Mouse (Mus musculus): ENCODE results near the gene Capn7. TPM values are rescaled to one million over a fixed set of nuclear protein-coding genes. Genes with fewer than 3 reads are reported as not detected.

The Capn7 gene
- polyA plus RNA-seq (2021), result 50.4 TPM

- H3K27me3 ChIP-seq, result peaks cover 9% of the 10 kb centered on the region
- in situ Hi-C loops (cut with MboI; ENCODE audit: low pct_unique_long_range_greater_than_20kb), result no loop called here
- CTCF ChIA-PET, result no interaction called here
- no peak for TF ChIP-seq CTCF (IDR thresholded peaks at IDR 0.05)
- ATAC-seq (peak; percentile 97), DNase-seq (ENCODE audit: low read depth, low spot score) (peak; percentile 83)
- POLR2A ChIA-PET, result interaction anchor here (0.5 kb wide), 1 partner anchor 205 kb away, joined by 3 read pairs; no protein-coding TSS in a partner anchor
These were observed at the start of gene Capn7 for GRCm38 (mm10) chr14:31336369-31337155. Gene Capn7, plus strand, starts transcription at chr14:31336638.

GRCm38 (mm10) chr14:31313192-31313591 is 23.2 kb upstream of the Capn7 start:
- no peak for TF ChIP-seq CTCF (IDR thresholded peaks at IDR 0.05)
- POLR2A ChIA-PET, result no interaction called here
- DNase-seq (ENCODE audit: low read depth, low spot score), result no peak
- H3K27me3 ChIP-seq, result peaks cover 14% of the 10 kb centered on the region
- in situ Hi-C loops (cut with MboI; ENCODE audit: low pct_unique_long_range_greater_than_20kb), result no loop called here
- no peak for ATAC-seq
- CTCF ChIA-PET, result no interaction called here

- in situ Hi-C loops (cut with MboI; ENCODE audit: low pct_unique_long_range_greater_than_20kb), result loop anchor here (5.0 kb wide), 1 partner anchor 44 kb away; no protein-coding TSS in a partner anchor
- ChIA-PET POLR2A (no interaction called here), CTCF (no interaction called here)
- DNase-seq (ENCODE audit: low read depth, low spot score) (no peak), ATAC-seq (peak; percentile 49)
- H3K27me3 ChIP-seq, result peaks cover 9% of the 10 kb centered on the region
- TF ChIP-seq CTCF (IDR thresholded peaks at IDR 0.05), result no peak
These were observed 19.8 kb upstream of the Capn7 start for GRCm38 (mm10) chr14:31316613-31317012.

- H3K27me3 ChIP-seq, result peaks cover 9% of the 10 kb centered on the region
- no peak for ATAC-seq
- in situ Hi-C loops (cut with MboI; ENCODE audit: low pct_unique_long_range_greater_than_20kb), result loop anchor here (5.0 kb wide), 1 partner anchor 45 kb away; no protein-coding TSS in a partner anchor
These were observed 18.7 kb upstream of the Capn7 start for GRCm38 (mm10) chr14:31317754-31318153.

GRCm38 (mm10) chr14:31319546-31319945 is 16.9 kb upstream of the Capn7 start:
- H3K27me3 ChIP-seq, result no peaks in the 10 kb centered on the region
- ATAC-seq, result no peak
- ChIA-PET POLR2A (no interaction called here), CTCF (no interaction called here)
- no peak for TF ChIP-seq CTCF (IDR thresholded peaks at IDR 0.05)
- DNase-seq (ENCODE audit: low read depth, low spot score), result no peak
- in situ Hi-C loops (cut with MboI; ENCODE audit: low pct_unique_long_range_greater_than_20kb), result loop anchor here (5.0 kb wide), 1 partner anchor 47 kb away; no protein-coding TSS in a partner anchor

More at GRCm38 (mm10) chr14:31317754-31318153, 18.7 kb upstream of the Capn7 start:
- CTCF ChIA-PET, result no interaction called here
- no peak for DNase-seq (ENCODE audit: low read depth, low spot score)
- POLR2A ChIA-PET, result no interaction called here
- TF ChIP-seq CTCF (IDR thresholded peaks at IDR 0.05), result no peak

GRCm38 (mm10) chr14:31321181-31321580 is 15.3 kb upstream of the Capn7 start:
- POLR2A ChIA-PET, result no interaction called here
- CTCF ChIA-PET, result no interaction called here
- no peak for ATAC-seq

GRCm38 (mm10) chr14:31322191-31322590 is 14.2 kb upstream of the Capn7 start:
- in situ Hi-C loops (cut with MboI; ENCODE audit: low pct_unique_long_range_greater_than_20kb), result no loop called here
- no peak for TF ChIP-seq CTCF (IDR thresholded peaks at IDR 0.05)
- ATAC-seq (no peak), DNase-seq (ENCODE audit: low read depth, low spot score) (no peak)
- ChIA-PET CTCF (no interaction called here), POLR2A (interaction anchor here (0.6 kb wide), 1 partner anchor 206 kb away, joined by 3 read pairs; no protein-coding TSS in a partner anchor)
- H3K27me3 ChIP-seq, result no peaks in the 10 kb centered on the region

More at GRCm38 (mm10) chr14:31321181-31321580, 15.3 kb upstream of the Capn7 start:
- TF ChIP-seq CTCF (IDR thresholded peaks at IDR 0.05), result no peak
- in situ Hi-C loops (cut with MboI; ENCODE audit: low pct_unique_long_range_greater_than_20kb), result no loop called here
- DNase-seq (ENCODE audit: low read depth, low spot score), result no peak
- no peaks in the 10 kb centered on the region for H3K27me3 ChIP-seq

GRCm38 (mm10) chr14:31323189-31323588 is 13.2 kb upstream of the Capn7 start:
- POLR2A ChIA-PET, result no interaction called here
- CTCF ChIA-PET, result interaction anchor here (1.6 kb wide), 1 partner anchor 30 kb away, joined by 3 read pairs; no protein-coding TSS in a partner anchor
- TF ChIP-seq CTCF (IDR thresholded peaks at IDR 0.05), result no peak
- ATAC-seq (no peak), DNase-seq (ENCODE audit: low read depth, low spot score) (no peak)
- in situ Hi-C loops (cut with MboI; ENCODE audit: low pct_unique_long_range_greater_than_20kb), result no loop called here
- H3K27me3 ChIP-seq, result no peaks in the 10 kb centered on the region

- ATAC-seq (peak; percentile 44), DNase-seq (ENCODE audit: low read depth, low spot score) (no peak)
- ChIA-PET CTCF (interaction anchor here (1.1 to 1.9 kb wide), 3 partner anchors 19 to 52 kb away, joined by 3 to 9 read pairs (median 4); no protein-coding TSS in a partner anchor), POLR2A (interaction anchor here (0.9 kb wide), 1 partner anchor 11 kb away, joined by 4 read pairs; no protein-coding TSS in a partner anchor)
- peaks cover 3% of the 10 kb centered on the region for H3K27me3 ChIP-seq
- in situ Hi-C loops (cut with MboI; ENCODE audit: low pct_unique_long_range_greater_than_20kb), result no loop called here
- TF ChIP-seq CTCF (IDR thresholded peaks at IDR 0.05), result no peak
These were observed 12.3 kb upstream of the Capn7 start, which contains the start of gene Dnah1 for GRCm38 (mm10) chr14:31323849-31324792. Gene Dnah1, minus strand, starts transcription at chr14:31323896.

GRCm38 (mm10) chr14:31324851-31325250 is 11.6 kb upstream of the Capn7 start:
- DNase-seq (ENCODE audit: low read depth, low spot score), result no peak
- ATAC-seq, result no peak
- peaks cover 10% of the 10 kb centered on the region for H3K27me3 ChIP-seq
- no peak for TF ChIP-seq CTCF (IDR thresholded peaks at IDR 0.05)
- CTCF ChIA-PET, result interaction anchor here (1.1 to 1.9 kb wide), 3 partner anchors 18 to 100 kb away, joined by 3 to 9 read pairs (median 4); no protein-coding TSS in a partner anchor
- in situ Hi-C loops (cut with MboI; ENCODE audit: low pct_unique_long_range_greater_than_20kb), result no loop called here
- POLR2A ChIA-PET, result interaction anchor here (0.9 kb wide), 1 partner anchor 10 kb away, joined by 4 read pairs; no protein-coding TSS in a partner anchor

Measured in Patski (cell line).